Mouse (Mus musculus): Measurements from ENCODE around the gene Wwox. TPM values are rescaled to one million over a fixed set of nuclear protein-coding genes. Genes with fewer than 3 reads are reported as not detected.

Gene Wwox
- polyA plus RNA-seq, 1 experiment = 13.5 TPM

- no peak overlapping the region for H3K27ac ChIP-seq (ENCODE audit: control insufficient read depth, insufficient read depth, low read depth, low read length, poor library complexity)
- peak; percentile 58 for TF ChIP-seq CTCF (IDR thresholded peaks at IDR 0.05; ENCODE audit: control insufficient read depth, insufficient read depth, low read length)
- no peak for TF ChIP-seq POLR2A (IDR thresholded peaks at IDR 0.05; ENCODE audit: borderline replicate concordance, control insufficient read depth, low read depth, low read length)
- no peak overlapping the region for H3K4me3 ChIP-seq (replicated peaks; ENCODE audit: control insufficient read depth, low read depth, low read length)
- 63% methylated on average over 31 of the region's 31 CpGs for WGBS
- no peaks in the 10 kb centered on the region for H3K4me1 ChIP-seq (ENCODE audit: control insufficient read depth, insufficient read depth, low read length)
Observed at GRCm38 (mm10) chr8:114770856-114771776, 331.7 kb downstream of the Wwox start.

DNA sequence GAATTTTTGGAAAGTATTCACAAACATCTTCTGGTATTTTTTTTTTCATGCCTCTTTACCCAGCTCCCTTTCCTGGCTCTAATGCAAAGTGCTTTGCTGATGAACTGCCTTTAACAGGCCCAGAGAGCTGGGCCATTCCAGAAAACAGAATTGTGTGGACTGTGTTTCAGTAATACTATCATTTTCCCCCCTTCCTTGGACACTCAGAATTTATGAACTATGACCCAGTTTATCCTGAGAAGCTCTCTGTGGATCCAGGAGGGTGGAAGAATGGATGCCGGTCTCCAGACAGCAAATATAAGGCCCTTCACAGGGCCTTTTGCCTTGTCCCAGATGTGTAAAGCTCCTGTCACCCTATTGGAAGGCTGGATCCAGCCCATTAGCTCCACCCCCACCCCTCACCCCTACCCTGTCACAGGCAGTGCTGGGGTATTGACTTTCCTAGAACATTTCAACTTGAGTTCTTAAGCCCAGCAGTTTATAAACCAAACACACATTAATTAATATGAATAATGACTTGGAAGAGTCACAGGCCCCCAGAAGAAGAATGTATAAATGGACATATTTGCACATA, 332.9 kb downstream of the Wwox start:
- Histone ChIP-seq H3K27ac (ENCODE audit: control insufficient read depth, insufficient read depth, low read depth, low read length, poor library complexity) (no peak overlapping the region), H3K4me1 (ENCODE audit: control insufficient read depth, insufficient read depth, low read length) (no peaks in the 10 kb centered on the region), H3K4me3 (replicated peaks; ENCODE audit: control insufficient read depth, low read depth, low read length) (no peak overlapping the region)
- TF ChIP-seq POLR2A (IDR thresholded peaks at IDR 0.05; ENCODE audit: borderline replicate concordance, control insufficient read depth, low read depth, low read length) (no peak), CTCF (IDR thresholded peaks at IDR 0.05; ENCODE audit: control insufficient read depth, insufficient read depth, low read length) (no peak)
- 100% methylated on average over 1 of the region's 1 CpGs for WGBS

GRCm38 (mm10) chr8:114773461-114774414, 334.3 kb downstream of the Wwox start:
- Histone ChIP-seq H3K4me1 (ENCODE audit: control insufficient read depth, insufficient read depth, low read length) (no peaks in the 10 kb centered on the region), H3K27ac (ENCODE audit: control insufficient read depth, insufficient read depth, low read depth, low read length, poor library complexity) (no peak overlapping the region), H3K4me3 (replicated peaks; ENCODE audit: control insufficient read depth, low read depth, low read length) (no peak overlapping the region)
- 78% methylated on average over 23 of the region's 23 CpGs for WGBS
- TF ChIP-seq POLR2A (IDR thresholded peaks at IDR 0.05; ENCODE audit: borderline replicate concordance, control insufficient read depth, low read depth, low read length) (no peak), CTCF (IDR thresholded peaks at IDR 0.05; ENCODE audit: control insufficient read depth, insufficient read depth, low read length) (no peak)

DNA sequence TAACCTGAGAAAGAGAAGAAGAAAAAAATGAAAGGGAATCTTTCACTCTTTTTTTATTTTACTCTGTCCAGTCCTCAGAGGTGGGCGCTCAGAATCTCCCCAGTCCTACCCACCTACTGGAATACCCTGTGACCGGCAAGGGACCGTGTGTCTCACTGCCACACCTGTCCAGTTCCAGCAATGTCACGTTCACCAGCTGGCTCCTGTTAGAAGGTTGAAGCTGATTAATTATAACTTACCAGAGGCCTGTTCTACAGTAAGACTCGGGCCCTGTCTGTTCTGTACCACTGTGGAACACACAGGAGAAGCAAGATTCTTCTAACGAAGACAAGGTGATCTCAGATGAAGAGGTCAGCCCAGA, 334.9 kb downstream of the Wwox start:
- Histone ChIP-seq H3K4me1 (ENCODE audit: control insufficient read depth, insufficient read depth, low read length) (no peaks in the 10 kb centered on the region), H3K27ac (ENCODE audit: control insufficient read depth, insufficient read depth, low read depth, low read length, poor library complexity) (no peak overlapping the region), H3K4me3 (replicated peaks; ENCODE audit: control insufficient read depth, low read depth, low read length) (no peak overlapping the region)
- TF ChIP-seq POLR2A (IDR thresholded peaks at IDR 0.05; ENCODE audit: borderline replicate concordance, control insufficient read depth, low read depth, low read length) = no peak
- no peak for TF ChIP-seq CTCF (IDR thresholded peaks at IDR 0.05; ENCODE audit: control insufficient read depth, insufficient read depth, low read length)
- WGBS = 88% methylated on average over 6 of the region's 6 CpGs

DNA sequence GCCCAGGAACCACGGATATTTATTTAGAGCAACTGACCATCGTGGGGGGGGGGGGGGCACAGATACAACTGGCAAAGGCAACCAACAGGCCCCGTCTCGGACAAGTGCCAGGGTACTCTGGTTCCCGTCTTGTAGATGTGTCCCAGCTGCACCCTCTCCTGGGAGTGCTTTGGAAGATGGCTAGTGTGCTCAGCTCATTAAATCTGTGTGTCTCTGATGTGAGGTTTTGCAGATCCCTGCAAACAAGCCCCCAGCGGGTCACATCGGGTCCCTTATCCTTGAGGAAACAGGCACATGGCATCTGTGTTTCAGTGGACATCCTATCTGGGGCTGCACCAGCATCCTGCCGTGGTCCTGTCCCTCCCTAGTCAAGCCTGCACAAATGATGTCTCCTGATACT, 336.1 kb downstream of the Wwox start:
- H3K27ac ChIP-seq (ENCODE audit: control insufficient read depth, insufficient read depth, low read depth, low read length, poor library complexity) = no peak overlapping the region
- H3K4me3 ChIP-seq (replicated peaks; ENCODE audit: control insufficient read depth, low read depth, low read length) = no peak overlapping the region
- TF ChIP-seq POLR2A (IDR thresholded peaks at IDR 0.05; ENCODE audit: borderline replicate concordance, control insufficient read depth, low read depth, low read length) = no peak
- WGBS = 83% methylated on average over 8 of the region's 8 CpGs
- H3K4me1 ChIP-seq (ENCODE audit: control insufficient read depth, insufficient read depth, low read length) = no peaks in the 10 kb centered on the region

GRCm38 (mm10) chr8:114776696-114777095, 337.2 kb downstream of the Wwox start:
- no peak overlapping the region for H3K27ac ChIP-seq (ENCODE audit: control insufficient read depth, insufficient read depth, low read depth, low read length, poor library complexity)
- 86% methylated on average over 9 of the region's 9 CpGs for WGBS
- no peaks in the 10 kb centered on the region for H3K4me1 ChIP-seq (ENCODE audit: control insufficient read depth, insufficient read depth, low read length)
- no peak overlapping the region for H3K4me3 ChIP-seq (replicated peaks; ENCODE audit: control insufficient read depth, low read depth, low read length)
- TF ChIP-seq POLR2A (IDR thresholded peaks at IDR 0.05; ENCODE audit: borderline replicate concordance, control insufficient read depth, low read depth, low read length) (no peak), CTCF (IDR thresholded peaks at IDR 0.05; ENCODE audit: control insufficient read depth, insufficient read depth, low read length) (no peak)

GRCm38 (mm10) chr8:114777271-114777980, 338.0 kb downstream of the Wwox start:
- Histone ChIP-seq H3K4me1 (ENCODE audit: control insufficient read depth, insufficient read depth, low read length) (no peaks in the 10 kb centered on the region), H3K27ac (ENCODE audit: control insufficient read depth, insufficient read depth, low read depth, low read length, poor library complexity) (no peak overlapping the region), H3K4me3 (replicated peaks; ENCODE audit: control insufficient read depth, low read depth, low read length) (no peak overlapping the region)
- TF ChIP-seq CTCF (IDR thresholded peaks at IDR 0.05; ENCODE audit: control insufficient read depth, insufficient read depth, low read length) (no peak), POLR2A (IDR thresholded peaks at IDR 0.05; ENCODE audit: borderline replicate concordance, control insufficient read depth, low read depth, low read length) (no peak)
- 64% methylated on average over 10 of the region's 10 CpGs for WGBS
